Mouse (Mus musculus) heart, embryonic 12.5 days (tissue): ENCODE measurements around the gene Ank2. TPM values are rescaled to one million over a fixed set of nuclear protein-coding genes. Genes with fewer than 3 reads are reported as not detected.

Source experiments
- ATAC-seq: fragments of 200-750 bp; cut with Nextera tagmentation; 2 replicates; pipeline ENCODE4 v1.8.0; 2017; ENCODE audit warnings: moderate TSS enrichment, moderate library complexity; ENCODE audit not compliant: insufficient number of reproducible peaks, low FRiP score
- H3K27ac ChIP-seq: fragments of 300-500 bp; sonication (generic); 2 replicates; pipeline ENCODE4 v1.5.1; 2016; ENCODE audit warnings: mild to moderate bottlenecking, moderate library complexity; ENCODE audit not compliant: poor library complexity, severe bottlenecking
- H3K27me3 ChIP-seq: fragments of 300-500 bp; sonication (generic); replicated peaks from 2 replicates; pipeline ENCODE4 v1.6.1; 2016; ENCODE audit warnings: mild to moderate bottlenecking, moderate library complexity
- H3K36me3 ChIP-seq: fragments of 300-500 bp; sonication (generic); 2 replicates; pipeline ENCODE4 v1.6.1; 2016; ENCODE audit warnings: mild to moderate bottlenecking, moderate library complexity
- H3K4me1 ChIP-seq: fragments of 300-500 bp; sonication (generic); replicated peaks from 2 replicates; pipeline ENCODE4 v1.6.1; 2016; ENCODE audit warnings: mild to moderate bottlenecking
- H3K4me2 ChIP-seq: fragments of 300-500 bp; sonication (generic); 2 replicates; pipeline ENCODE4 v1.6.1; 2016; ENCODE audit warnings: mild to moderate bottlenecking, moderate library complexity
- H3K4me3 ChIP-seq: fragments of 300-500 bp; sonication (generic); 2 replicates; pipeline ENCODE4 v1.5.1; 2016; ENCODE audit warnings: mild to moderate bottlenecking
- H3K9ac ChIP-seq: fragments of 300-500 bp; sonication (generic); 2 replicates; pipeline ENCODE4 v1.6.1; 2016; ENCODE audit warnings: mild to moderate bottlenecking, moderate library complexity
- H3K9me3 ChIP-seq: fragments of 300-500 bp; sonication (generic); replicated peaks from 2 replicates; pipeline ENCODE4 v1.6.1; 2016; ENCODE audit warnings: mild to moderate bottlenecking, moderate library complexity
- WGBS: fragments of 180-500 bp; shearing (Covaris S2); methylation state at CpG from one replicate; pipeline ENCODE4 v1.1.7; 2016; 5-methylcytosine and 5-hydroxymethylcytosine counted together
- polyA plus RNA-seq: library from polyadenylated mRNA; unstranded; fragments of >200 nt; fragmentation: Nextera tagmentation; extraction: Ambion mirVana; gene quantifications from 2 replicates; pipeline ENCODE4 v1.2.1, GENCODE M21; 2016

The Ank2 gene
- polyA plus RNA-seq, 1 experiment from 2014 or later = 42.5 TPM

DNA sequence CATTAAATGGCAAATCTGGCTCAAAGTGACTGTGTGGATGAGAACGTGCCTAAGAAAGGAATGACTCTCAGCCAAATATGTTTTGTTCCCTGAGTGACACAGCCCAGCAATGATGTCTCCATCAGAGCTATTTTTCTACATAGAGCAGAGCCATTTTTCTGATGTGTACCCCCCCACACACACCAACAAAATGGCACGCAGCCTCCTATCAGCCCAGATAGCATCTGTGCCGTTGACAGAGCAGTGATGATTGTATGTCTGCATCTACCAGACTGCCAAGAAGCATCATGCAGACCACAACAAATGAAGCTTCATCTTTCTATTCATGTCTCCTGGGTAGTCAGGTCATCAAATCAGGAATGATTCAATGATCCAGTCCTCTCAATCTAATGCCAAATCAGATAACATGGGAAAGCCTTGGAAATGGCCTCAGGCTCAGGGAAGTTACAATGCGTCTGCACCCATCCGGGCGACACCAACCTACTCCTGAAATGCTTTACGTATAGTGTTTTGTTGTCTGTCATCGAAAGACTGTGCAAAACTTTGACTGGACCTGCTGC lies 122.2 kb downstream of the Ank2 start:
- Histone ChIP-seq H3K27ac (no peak overlapping the region), H3K4me1 (no peaks in the 10 kb centered on the region), H3K36me3 (no peaks in the 10 kb centered on the region), H3K4me2 (no peak overlapping the region), H3K4me3 (no peak overlapping the region), H3K9me3 (no peaks in the 10 kb centered on the region), H3K27me3 (no peaks in the 10 kb centered on the region), H3K9ac (no peak overlapping the region)
- ATAC-seq = no peak
- 82% methylated on average over 8 of the region's 8 CpGs for WGBS

DNA sequence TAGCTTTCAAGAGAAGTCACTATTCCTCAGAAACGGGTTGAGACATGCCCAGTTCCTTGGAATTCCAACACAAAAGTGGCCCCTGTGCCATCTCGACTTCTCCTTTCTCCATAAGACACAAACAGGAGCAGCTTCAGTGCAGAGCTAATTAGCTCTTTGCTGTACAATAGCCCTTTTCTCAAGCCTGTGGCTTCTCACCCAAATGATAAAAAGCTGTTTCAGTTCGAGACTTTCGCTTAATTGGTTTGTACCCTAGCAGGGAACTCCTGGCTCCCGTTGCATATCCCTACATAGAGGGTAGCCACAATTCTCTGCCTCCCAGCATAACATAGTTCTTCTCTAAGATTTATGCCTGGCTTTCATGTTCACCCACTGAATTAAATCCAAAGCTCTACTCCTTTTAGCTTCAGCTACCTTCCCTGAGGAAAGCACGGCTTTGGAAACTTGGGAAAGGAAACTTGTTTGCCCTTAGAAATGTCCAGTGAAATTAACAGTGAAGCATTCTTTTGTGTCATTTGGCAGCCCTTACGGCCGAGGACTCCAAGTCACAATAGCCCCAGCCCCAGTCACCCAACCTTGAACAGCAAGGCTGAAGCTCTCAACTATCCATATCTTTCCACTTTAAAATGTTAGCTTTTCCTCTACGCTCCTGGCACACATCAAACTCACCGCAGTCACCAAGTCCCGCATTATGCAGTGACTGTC lies 123.0 kb downstream of the Ank2 start:
- 59% methylated on average over 11 of the region's 11 CpGs for WGBS
- Histone ChIP-seq H3K27ac (no peak overlapping the region), H3K27me3 (no peaks in the 10 kb centered on the region)

DNA sequence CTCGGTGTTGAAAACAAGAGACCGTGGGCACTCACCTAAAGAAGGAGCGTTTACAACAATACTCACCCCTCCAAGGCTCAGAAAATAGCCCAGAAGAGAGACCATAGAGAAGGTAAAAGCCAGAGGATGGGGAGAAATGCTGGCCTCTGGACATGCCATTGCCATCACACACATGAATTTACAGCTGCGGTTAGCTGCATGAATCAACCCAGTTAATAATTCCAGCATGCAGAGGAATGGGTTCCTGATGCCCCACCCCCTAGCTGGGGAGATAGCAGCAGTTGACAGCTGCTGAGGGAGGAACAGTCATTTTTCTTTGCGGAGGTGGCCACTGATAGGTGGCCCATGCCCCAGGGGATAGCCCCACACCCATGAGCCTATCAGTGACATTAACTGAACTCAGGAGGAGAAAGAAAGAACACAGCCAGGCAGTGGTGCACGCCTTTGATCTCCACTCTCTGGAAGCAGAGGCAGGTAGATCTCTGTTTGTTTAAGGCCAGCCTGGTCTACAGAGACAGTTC lies 124.9 kb downstream of the Ank2 start:
- Histone ChIP-seq H3K9me3 (no peaks in the 10 kb centered on the region), H3K27me3 (no peaks in the 10 kb centered on the region), H3K27ac (no peak overlapping the region), H3K36me3 (no peaks in the 10 kb centered on the region), H3K4me3 (no peak overlapping the region), H3K4me1 (no peaks in the 10 kb centered on the region), H3K9ac (no peak overlapping the region), H3K4me2 (no peak overlapping the region)
- ATAC-seq = no peak
- WGBS = 74% methylated on average over 6 of the region's 6 CpGs

More for the DNA sequence above, 123.0 kb downstream of the Ank2 start:
- no peaks in the 10 kb centered on the region for H3K36me3 ChIP-seq
- H3K4me1 ChIP-seq = no peaks in the 10 kb centered on the region
- ATAC-seq = no peak
- no peak overlapping the region for H3K4me2 ChIP-seq
- no peak overlapping the region for H3K9ac ChIP-seq
- no peak overlapping the region for H3K4me3 ChIP-seq
- no peaks in the 10 kb centered on the region for H3K9me3 ChIP-seq

DNA sequence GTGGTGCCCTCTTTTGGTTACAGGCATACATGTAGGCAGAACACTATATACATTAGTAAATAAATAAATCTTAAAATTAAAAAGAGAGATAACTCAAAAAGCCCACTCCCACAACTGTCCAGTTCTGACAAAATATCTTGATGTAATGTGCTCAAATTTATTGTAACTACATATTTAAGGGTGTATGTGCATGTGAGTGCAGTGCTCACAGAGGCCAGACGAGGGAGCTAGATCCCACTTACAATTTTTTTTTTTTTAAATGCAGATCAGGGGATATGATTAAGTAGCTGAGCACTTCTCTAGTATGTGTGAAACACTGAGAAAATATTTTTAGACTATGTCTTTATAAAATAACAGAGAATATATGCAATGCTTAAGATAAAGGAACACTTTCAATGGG lies 127.4 kb downstream of the Ank2 start:
- no peaks in the 10 kb centered on the region for H3K36me3 ChIP-seq
- H3K4me1 ChIP-seq = no peaks in the 10 kb centered on the region
- H3K27ac ChIP-seq = no peak overlapping the region
- WGBS = 77% methylated on average over 1 of the region's 1 CpGs
- no peak overlapping the region for H3K9ac ChIP-seq
- no peak overlapping the region for H3K4me2 ChIP-seq
- H3K4me3 ChIP-seq = no peak overlapping the region
- H3K27me3 ChIP-seq = no peaks in the 10 kb centered on the region
- no peak for ATAC-seq
- H3K9me3 ChIP-seq = no peaks in the 10 kb centered on the region

- no peak overlapping the region for H3K4me2 ChIP-seq
- WGBS = 81% methylated on average over 6 of the region's 6 CpGs
- no peaks in the 10 kb centered on the region for H3K4me1 ChIP-seq
- H3K9ac ChIP-seq = no peak overlapping the region
- H3K27me3 ChIP-seq = no peaks in the 10 kb centered on the region
- H3K4me3 ChIP-seq = no peak overlapping the region
- H3K27ac ChIP-seq = no peak overlapping the region
- no peaks in the 10 kb centered on the region for H3K36me3 ChIP-seq
- no peaks in the 10 kb centered on the region for H3K9me3 ChIP-seq
- ATAC-seq = no peak
Measured at GRCm38 (mm10) chr3:127369529-127369928, 129.6 kb downstream of the Ank2 start.

GRCm38 (mm10) chr3:127367450-127367849 lies 131.7 kb downstream of the Ank2 start:
- ATAC-seq = no peak
- Histone ChIP-seq H3K27me3 (no peaks in the 10 kb centered on the region), H3K9ac (no peak overlapping the region), H3K27ac (no peak overlapping the region), H3K4me1 (no peaks in the 10 kb centered on the region), H3K4me3 (no peak overlapping the region), H3K36me3 (no peaks in the 10 kb centered on the region), H3K4me2 (no peak overlapping the region), H3K9me3 (no peaks in the 10 kb centered on the region)
- WGBS = 89% methylated on average over 4 of the region's 4 CpGs

DNA sequence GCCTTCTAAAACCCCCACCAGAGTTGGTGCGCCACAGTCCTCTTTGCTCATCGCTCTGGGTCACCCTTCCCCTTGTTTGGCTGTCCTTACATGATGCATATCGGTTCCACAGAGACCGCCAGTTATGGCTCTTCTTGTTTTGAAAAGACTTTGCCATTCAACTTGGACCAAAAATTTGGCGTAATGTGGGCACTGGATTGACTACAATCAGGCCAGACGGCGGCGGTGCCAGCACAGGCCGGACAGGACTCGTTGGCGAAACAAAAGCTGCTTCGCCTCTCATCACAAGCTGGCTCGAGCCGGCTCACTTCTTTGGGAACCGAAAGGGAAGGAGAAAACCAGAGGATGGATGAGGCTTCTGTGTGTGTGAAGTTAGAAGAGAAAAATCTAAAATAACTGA lies 135.6 kb downstream of the Ank2 start:
- 86% methylated on average over 15 of the region's 15 CpGs for WGBS
- Histone ChIP-seq H3K4me3 (no peak overlapping the region), H3K36me3 (no peaks in the 10 kb centered on the region), H3K9ac (no peak overlapping the region), H3K4me2 (no peak overlapping the region), H3K27ac (no peak overlapping the region), H3K9me3 (no peaks in the 10 kb centered on the region), H3K27me3 (no peaks in the 10 kb centered on the region), H3K4me1 (no peaks in the 10 kb centered on the region)
- ATAC-seq = no peak

DNA sequence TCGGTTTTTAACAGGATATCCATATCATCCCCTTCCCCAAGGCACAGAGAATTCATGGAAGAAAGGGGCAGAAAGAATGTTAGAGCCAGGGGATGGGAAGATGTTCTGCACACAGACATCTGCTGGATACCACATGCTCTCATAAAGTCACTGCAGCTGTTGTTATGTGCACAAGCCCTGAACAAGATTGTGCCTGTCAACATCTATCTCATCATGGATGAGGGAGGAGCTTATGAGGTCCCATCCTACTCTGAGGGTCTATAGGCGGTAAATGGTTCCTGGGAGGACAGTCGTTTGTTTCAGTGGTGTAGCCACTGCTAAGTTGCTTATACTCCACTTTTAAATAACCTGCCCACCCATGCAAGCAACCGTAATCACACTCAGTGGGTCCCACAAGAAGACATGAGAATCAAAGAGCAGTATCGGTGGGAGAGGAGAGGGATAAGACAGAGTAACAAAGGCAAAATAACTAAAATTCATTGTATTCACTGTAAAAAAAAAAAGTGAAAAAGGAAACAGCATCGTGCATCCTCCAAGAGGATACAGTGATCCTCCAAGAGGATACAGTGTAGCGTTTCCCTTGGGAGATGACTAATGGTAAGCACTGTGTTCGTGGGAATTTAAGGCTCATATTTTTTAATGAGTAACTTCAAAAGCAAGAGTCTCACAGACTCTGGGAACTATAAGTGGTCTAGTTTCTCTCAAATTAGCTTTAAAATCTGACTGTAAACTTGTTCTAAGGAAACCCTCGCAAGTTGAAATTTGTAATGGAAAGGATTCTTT lies 136.3 kb downstream of the Ank2 start:
- Histone ChIP-seq H3K4me1 (no peaks in the 10 kb centered on the region), H3K4me3 (no peak overlapping the region), H3K4me2 (no peak overlapping the region), H3K27me3 (no peaks in the 10 kb centered on the region), H3K9ac (no peak overlapping the region), H3K9me3 (no peaks in the 10 kb centered on the region), H3K27ac (no peak overlapping the region), H3K36me3 (no peaks in the 10 kb centered on the region)
- WGBS = 83% methylated on average over 9 of the region's 9 CpGs
- no peak for ATAC-seq

DNA sequence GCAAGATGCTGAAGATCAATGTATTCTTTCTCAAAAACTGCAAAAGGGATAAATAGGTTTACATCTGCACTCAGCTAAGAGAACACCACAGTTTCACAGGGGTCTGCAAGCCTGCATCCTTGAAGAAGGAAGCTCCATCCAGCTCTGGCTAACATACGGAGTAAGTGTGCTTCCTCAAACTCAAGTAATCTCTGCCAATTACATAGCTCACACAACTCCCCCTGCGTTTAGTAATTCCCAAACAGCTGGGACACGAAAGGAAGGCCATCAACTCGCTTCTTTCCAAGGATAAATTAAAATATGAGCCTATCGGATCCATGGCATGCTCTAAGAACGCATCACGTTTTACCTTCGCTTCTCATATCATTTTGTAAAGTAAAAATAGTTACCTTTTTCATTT lies 137.3 kb downstream of the Ank2 start:
- H3K27ac ChIP-seq = no peak overlapping the region
- ATAC-seq = no peak
- H3K4me3 ChIP-seq = no peak overlapping the region

DNA sequence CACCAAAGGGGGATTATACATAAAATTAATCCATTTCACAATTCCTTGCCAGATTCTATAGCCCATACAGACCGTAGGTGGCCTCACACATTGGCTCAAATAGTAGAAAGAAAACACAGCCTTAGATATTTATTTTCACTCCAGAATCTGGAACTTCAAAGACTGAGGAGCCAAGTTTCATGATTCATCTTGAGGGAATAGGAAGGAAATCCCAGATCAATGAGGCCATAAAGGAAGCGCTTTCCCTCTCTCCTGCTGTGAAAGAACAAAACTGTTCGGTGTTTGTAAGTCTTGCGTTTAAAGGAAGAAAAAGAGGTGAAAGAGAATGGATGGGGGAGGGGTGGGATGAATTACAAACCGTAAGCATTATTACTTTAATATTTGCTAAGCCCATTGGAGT lies 137.8 kb downstream of the Ank2 start:
- Histone ChIP-seq H3K9me3 (no peaks in the 10 kb centered on the region), H3K4me3 (no peak overlapping the region), H3K27me3 (no peaks in the 10 kb centered on the region), H3K27ac (no peak overlapping the region), H3K36me3 (no peaks in the 10 kb centered on the region), H3K4me2 (no peak overlapping the region), H3K4me1 (no peaks in the 10 kb centered on the region), H3K9ac (no peak overlapping the region)
- no peak for ATAC-seq
- WGBS = 71% methylated on average over 5 of the region's 5 CpGs

More for the DNA sequence above, 137.3 kb downstream of the Ank2 start:
- Histone ChIP-seq H3K4me2 (no peak overlapping the region), H3K9me3 (no peaks in the 10 kb centered on the region), H3K4me1 (no peaks in the 10 kb centered on the region), H3K27me3 (no peaks in the 10 kb centered on the region), H3K36me3 (no peaks in the 10 kb centered on the region), H3K9ac (no peak overlapping the region)
- 84% methylated on average over 8 of the region's 8 CpGs for WGBS

- WGBS = 37% methylated on average over 5 of the region's 5 CpGs
- H3K4me3 ChIP-seq = no peak overlapping the region
- ATAC-seq = no peak
Measured at GRCm38 (mm10) chr3:127355252-127355651, 143.9 kb downstream of the Ank2 start.

More at GRCm38 (mm10) chr3:127355252-127355651, 143.9 kb downstream of the Ank2 start:
- H3K27ac ChIP-seq = no peak overlapping the region
- H3K9ac ChIP-seq = no peak overlapping the region
- H3K36me3 ChIP-seq = no peaks in the 10 kb centered on the region
- no peaks in the 10 kb centered on the region for H3K4me1 ChIP-seq
- H3K4me2 ChIP-seq = no peak overlapping the region
- H3K9me3 ChIP-seq = no peaks in the 10 kb centered on the region
- no peaks in the 10 kb centered on the region for H3K27me3 ChIP-seq
